Mouse (Mus musculus) intestine, postnatal 0 days (tissue): Measurements from ENCODE around the gene Cd1d1. TPM values are rescaled to one million over a fixed set of nuclear protein-coding genes. Genes with fewer than 3 reads are reported as not detected.

Experiments
- ATAC-seq: fragments of 200-750 bp; cut with Nextera tagmentation; 2 replicates; pipeline ENCODE4 v1.8.0; 2017; ENCODE audit warnings: mild to moderate bottlenecking, moderate TSS enrichment, moderate library complexity
- H3K27ac ChIP-seq: fragments of 300-500 bp; sonication (generic); 2 replicates; pipeline ENCODE4 v1.5.1; 2014; ENCODE audit warnings: mild to moderate bottlenecking, low read depth, low read length, moderate library complexity
- H3K27me3 ChIP-seq: fragments of 300-500 bp; sonication (generic); replicated peaks from 2 replicates; pipeline ENCODE4 v1.6.1; 2014; ENCODE audit warnings: low read length, mixed read lengths; ENCODE audit not compliant: control insufficient read depth, insufficient read depth
- H3K36me3 ChIP-seq: fragments of 300-500 bp; sonication (generic); 2 replicates; pipeline ENCODE4 v1.6.1; 2014; ENCODE audit warnings: mild to moderate bottlenecking, moderate library complexity; ENCODE audit not compliant: control insufficient read depth, insufficient read depth
- H3K4me1 ChIP-seq: fragments of 300-500 bp; sonication (generic); replicated peaks from 2 replicates; pipeline ENCODE4 v1.6.1; 2014; ENCODE audit warnings: antibody characterized with exemption, low read length, mixed read lengths; ENCODE audit not compliant: control insufficient read depth, insufficient read depth
- H3K4me2 ChIP-seq: fragments of 300-500 bp; sonication (generic); replicated peaks from 2 replicates; pipeline ENCODE4 v1.6.1; 2014; ENCODE audit warnings: low read depth, mild to moderate bottlenecking, moderate library complexity
- H3K4me3 ChIP-seq: fragments of 300-500 bp; sonication (generic); 2 replicates; pipeline ENCODE4 v1.5.1; 2014; ENCODE audit warnings: low read depth, low read length
- H3K9ac ChIP-seq: fragments of 300-500 bp; sonication (generic); 2 replicates; pipeline ENCODE4 v1.6.1; 2014; ENCODE audit warnings: mild to moderate bottlenecking, low read depth, low read length
- H3K9me3 ChIP-seq: fragments of 300-500 bp; sonication (generic); 2 replicates; pipeline ENCODE4 v1.6.1; 2016; ENCODE audit warnings: mixed run types; ENCODE audit not compliant: control insufficient read depth
- CTCF ChIP-seq: sonication (generic); IDR thresholded peaks from 2 replicates; pipeline ENCODE4 v1.5.1; 2016; ENCODE audit warnings: low read depth, mild to moderate bottlenecking, control low read depth, antibody characterized with exemption, moderate library complexity
- WGBS: fragments of 180-500 bp; shearing (Covaris S2); extraction: QIAGEN DNeasy Blood & Tissue Kit; methylation state at CpG from one replicate; pipeline ENCODE4 v1.1.7; 2014; 5-methylcytosine and 5-hydroxymethylcytosine counted together
- polyA plus RNA-seq: library from polyadenylated mRNA; unstranded; fragments of >200 nt; fragmentation: Nextera tagmentation; extraction: Ambion mirVana; gene quantifications from 2 replicates; pipeline ENCODE4 v1.2.1, GENCODE M21; 2015

Gene Cd1d1
- polyA plus RNA-seq, 1 experiment from 2014 or later, result 5.2 TPM

DNA sequence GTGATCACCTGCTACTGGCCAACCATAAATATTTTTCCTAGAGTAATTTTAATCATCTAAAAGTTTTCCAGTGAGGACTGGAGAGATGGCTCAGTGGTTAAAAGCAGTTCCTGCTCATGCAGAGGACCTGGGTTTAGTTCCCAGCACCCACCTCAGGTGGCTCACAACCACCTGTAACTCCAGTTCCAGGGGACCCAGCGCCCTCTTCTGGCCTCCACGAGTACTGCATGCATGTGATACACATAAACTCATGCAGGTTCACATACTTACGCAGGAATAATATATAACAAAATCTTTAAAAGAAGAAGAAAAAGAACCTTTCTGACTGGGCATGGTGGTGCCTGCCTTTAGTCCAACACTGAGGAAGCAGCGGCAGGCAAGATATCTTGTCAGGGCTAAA, 45.4 kb downstream of the Cd1d1 start:
- Histone ChIP-seq H3K9me3 (no peaks in the 10 kb centered on the region), H3K9ac (no peak overlapping the region), H3K27me3 (no peaks in the 10 kb centered on the region), H3K36me3 (no peaks in the 10 kb centered on the region), H3K4me3 (no peak overlapping the region), H3K4me1 (no peaks in the 10 kb centered on the region), H3K4me2 (no peak overlapping the region), H3K27ac (no peak overlapping the region)
- TF ChIP-seq CTCF, result peak; percentile 38
- WGBS, result 82% methylated on average over 4 of the region's 4 CpGs
- no peak for ATAC-seq

DNA sequence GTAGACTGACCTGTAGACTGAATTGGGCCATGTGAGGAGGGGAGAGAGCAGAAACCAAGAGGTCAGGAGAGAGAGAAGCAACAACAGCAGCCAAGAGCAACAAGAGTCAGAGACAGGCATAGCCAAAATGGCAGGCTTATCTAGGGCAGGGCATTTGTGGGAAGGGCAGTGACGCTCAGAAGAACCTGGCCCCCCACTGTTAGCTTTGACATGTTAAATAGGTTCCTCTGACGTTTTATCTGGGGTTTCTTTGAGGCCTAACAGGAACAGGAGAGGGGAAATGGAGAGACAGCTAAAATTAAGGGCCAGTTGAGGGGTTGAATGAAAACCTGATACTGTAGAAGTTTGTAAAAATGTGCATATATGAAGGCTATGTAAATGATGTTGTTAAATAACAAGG, 48.6 kb downstream of the Cd1d1 start:
- Histone ChIP-seq H3K4me2 (no peak overlapping the region), H3K4me3 (no peak overlapping the region), H3K4me1 (no peaks in the 10 kb centered on the region), H3K9ac (no peak overlapping the region), H3K36me3 (no peaks in the 10 kb centered on the region), H3K27ac (no peak overlapping the region), H3K27me3 (no peaks in the 10 kb centered on the region), H3K9me3 (no peaks in the 10 kb centered on the region)
- no peak for TF ChIP-seq CTCF
- WGBS, result 34% methylated on average over 2 of the region's 2 CpGs
- no peak for ATAC-seq

Other genes with a start within 250 kb of the Cd1d1 start
- gene Dclk2, start 78.6 kb downstream of the Cd1d1 start, polyA plus RNA-seq, result 2.3 and 3.3 TPM in 2 replicates
- gene Kirrel, start 175.3 kb upstream of the Cd1d1 start, polyA plus RNA-seq, result 3.8 and 4.4 TPM in 2 replicates